Mouse (Mus musculus) heart, postnatal 25 days (tissue): ENCODE measurements around the gene Ppil6. TPM values are rescaled to one million over a fixed set of nuclear protein-coding genes. Genes with fewer than 3 reads are reported as not detected.
"Not testable (repeated sequence)": the region's sequence is repeated elsewhere in the genome, so short reads cannot be mapped to it uniquely, and the experiment has no call there.

ENCODE experiments used
- DNase-seq: peaks from one replicate; pipeline ENCODE4 v3.0.0; 2022; ENCODE audit warnings: low spot score
- intact Hi-C: fragments of 180-260 bp; cut with DNase I; formaldehyde crosslinking; loops from one replicate; pipeline ENCODE4 v1.15.1; 2025
- total RNA-seq, 2 experiments: library from RNA; stranded (reverse); gene quantifications; 2 replicates each; pipeline ENCODE4 v1.2.3; 2021

Gene Ppil6
- total RNA-seq, 2 experiments from 2014 or later, result 1.4 to 1.5 TPM

DNA sequence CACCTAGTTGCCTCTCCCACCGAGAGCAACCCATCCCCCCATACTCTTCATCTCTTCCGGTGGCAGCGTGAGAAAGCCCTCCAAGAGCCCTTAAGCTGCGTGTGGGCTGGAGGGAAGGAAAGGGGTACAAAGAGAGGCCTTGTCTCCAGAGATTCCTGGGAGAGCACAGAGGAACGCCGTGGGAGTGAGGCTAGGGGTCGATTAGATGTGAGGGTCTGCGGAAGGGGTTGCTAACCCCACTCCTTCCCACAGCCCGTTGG is 13.3 kb upstream of the Ppil6 start:
- intact Hi-C loops, result no loop called here
- no peak for DNase-seq

DNA sequence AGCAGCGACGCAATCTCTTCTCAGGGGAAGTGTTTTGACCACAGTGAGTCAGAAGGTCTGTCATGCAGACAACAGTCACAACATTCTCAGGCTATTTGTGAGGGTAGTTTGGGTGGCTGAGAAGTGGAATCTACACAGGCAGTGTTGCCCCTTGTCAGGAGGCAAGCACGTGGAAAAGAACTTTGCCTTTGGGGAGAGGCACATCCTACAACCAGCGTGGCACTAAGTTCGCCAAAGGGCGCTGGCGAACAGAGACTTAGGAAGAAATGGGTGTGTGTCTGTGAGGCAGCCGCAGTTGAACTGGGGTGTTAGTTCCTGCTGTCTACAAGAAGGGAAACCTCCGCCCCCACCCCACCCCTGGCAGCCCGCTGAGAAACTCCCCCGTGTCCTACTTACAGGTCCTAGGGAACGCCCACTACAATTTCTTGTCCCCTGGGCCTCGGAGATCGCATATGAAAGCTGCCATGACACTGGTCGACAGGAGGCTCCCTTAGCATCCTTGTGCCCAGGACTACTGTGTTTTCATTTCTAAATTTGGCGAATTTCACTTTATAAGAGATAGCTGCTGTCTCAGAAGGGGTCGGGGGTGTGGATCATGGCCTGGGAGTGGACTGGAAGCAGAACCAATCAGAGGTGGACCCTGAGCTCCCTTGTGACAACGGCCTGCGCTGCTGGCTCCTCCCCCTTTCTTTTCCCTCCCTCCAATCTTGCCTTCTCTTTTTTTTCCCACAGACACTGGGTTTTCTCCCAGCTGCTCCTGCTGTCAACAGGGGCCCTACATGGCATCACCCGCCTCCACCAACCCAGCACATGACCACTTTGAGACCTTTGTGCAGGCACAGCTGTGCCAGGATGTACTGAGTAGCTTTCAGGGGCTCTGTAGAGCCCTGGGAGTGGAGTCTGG is 12.7 kb upstream of the Ppil6 start:
- DNase-seq, result peak; percentile 75
- intact Hi-C loops, result no loop called here

DNA sequence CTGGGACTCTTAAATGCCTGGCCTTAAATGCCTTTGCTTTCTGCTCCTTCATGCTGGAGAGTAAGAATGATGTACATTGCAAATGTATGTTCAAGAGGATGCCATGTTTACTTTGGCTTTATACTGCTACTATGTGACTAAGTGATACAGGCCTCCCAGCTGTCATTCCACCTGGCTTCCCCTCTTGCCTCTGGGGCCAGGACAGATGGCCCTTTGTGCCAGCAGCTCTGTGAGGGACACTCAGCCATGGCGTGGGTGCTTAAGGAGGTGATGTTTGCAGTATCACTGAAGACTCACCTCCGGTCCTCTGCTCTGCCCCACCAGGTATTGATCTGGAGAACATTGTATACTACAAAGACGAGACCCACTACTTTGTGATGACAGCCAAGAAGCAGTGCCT is 10.3 kb upstream of the Ppil6 start:
- no peak for DNase-seq

DNA sequence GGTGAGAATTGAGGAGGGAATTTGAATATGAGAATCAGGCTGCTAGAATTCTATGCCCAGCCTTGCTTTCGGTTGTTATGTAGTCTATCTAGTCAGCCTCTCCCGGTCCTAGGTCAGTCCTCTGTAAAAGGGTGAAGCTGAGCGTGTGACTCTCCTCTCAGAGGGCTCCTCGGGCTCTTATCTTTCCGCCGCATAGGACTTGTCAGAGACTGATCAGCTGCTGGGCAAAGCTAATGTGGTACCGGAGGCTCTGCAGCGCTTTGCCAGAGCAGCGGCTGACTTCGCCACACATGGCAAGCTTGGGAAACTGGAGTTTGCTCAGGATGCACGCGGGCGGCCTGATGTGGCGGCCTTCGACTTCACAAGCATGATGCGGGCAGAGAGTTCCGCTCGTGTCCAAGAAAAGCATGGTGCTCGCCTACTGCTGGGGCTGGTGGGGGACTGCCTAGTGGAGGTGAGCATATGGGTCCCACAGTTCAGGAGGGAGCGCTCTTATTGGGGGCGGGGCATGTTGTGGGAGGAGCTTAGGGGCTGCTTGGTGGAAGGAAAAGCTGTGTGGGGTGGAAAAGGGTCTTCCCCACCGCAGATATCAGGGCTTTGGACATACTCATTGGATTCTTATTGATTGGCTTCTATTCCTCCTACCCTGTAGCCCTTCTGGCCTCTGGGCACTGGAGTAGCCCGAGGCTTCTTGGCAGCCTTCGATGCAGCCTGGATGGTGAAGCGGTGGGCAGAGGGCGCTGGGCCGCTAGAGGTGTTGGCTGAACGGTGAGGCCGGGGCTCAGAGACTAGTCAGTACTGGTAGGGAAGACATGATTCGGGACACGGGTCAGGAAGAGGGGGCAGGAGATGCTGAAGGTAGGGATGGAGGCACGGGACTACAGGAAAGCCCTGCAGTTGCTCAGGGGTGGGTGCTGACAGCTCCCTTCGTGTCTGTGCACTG is 9.0 kb upstream of the Ppil6 start:
- intact Hi-C loops, result no loop called here

More for the DNA sequence above, 10.3 kb upstream of the Ppil6 start:
- intact Hi-C loops, result no loop called here

DNA sequence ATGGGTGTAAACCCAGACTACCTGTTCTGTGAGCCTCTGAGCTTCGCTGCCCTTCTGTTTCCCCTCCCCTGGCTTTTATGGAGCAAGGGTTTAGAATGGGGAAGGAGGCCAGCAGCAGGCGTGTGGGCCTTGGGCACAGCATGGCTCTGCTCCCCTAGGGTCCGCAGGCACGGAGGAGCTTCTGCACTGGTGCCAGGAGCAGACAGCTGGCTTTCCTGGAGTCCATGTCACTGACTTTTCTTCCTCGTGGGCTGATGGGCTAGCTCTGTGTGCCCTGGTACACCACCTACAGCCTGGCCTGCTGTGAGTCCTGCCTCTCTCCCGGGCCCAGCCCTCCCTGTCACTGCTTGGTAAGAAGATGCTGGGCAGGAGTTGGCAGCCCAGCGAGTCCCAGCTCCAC is 7.8 kb upstream of the Ppil6 start:
- no peak for DNase-seq
- intact Hi-C loops, result no loop called here

More for the DNA sequence above, 9.0 kb upstream of the Ppil6 start:
- no peak for DNase-seq

DNA sequence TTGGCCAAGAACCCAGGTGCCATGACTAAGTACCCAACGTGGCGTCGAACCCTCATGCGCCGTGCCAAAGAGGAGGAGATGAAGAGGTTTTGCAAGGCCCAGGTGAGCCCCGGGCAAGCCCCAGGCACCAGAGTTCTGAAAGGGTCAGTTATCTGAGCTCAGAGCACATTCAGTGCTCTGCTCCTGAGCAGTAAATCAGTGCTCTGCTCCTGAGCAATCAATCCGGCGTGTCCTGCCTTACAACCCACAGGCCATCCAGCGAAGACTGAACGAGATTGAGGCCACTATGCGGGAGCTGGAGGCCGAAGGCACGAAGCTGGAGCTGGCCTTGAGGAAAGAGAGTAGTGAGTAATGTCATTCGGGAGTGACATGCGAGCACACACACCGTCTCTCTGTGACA is 4.5 kb upstream of the Ppil6 start:
- DNase-seq, result no peak
- intact Hi-C loops, result no loop called here

DNA sequence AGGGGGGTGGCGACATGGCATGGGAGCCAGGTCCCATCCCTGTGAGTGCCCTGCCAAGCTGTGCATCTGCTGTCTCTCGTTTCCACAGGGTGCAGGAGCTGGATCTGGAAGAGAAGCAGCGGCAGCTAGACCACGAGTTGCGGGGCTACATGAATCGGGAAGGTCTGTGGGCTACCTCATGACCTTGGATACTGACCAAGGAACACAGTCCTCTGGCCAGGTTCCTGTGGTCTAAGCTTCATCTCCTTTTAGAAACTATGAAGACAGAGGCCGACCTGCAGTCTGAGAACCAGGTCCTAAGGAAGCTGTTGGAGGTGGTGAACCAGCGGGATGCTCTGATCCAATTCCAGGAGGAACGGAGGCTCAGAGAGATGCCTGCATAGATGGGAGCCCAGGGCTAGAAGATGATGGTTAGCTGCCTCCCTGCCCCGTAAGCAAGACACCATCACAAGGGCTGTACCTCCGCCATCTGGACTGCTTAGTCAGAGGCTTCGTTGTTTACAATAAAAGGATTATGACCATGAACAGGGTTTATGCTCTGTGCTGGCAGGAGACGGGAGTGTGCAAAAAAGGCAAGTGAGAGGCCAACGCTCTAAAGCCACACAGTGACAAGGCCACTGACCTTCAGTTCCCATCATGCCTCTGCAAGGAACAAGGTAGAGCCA is 3.6 kb upstream of the Ppil6 start:
- no peak for DNase-seq
- intact Hi-C loops, result no loop called here

DNA sequence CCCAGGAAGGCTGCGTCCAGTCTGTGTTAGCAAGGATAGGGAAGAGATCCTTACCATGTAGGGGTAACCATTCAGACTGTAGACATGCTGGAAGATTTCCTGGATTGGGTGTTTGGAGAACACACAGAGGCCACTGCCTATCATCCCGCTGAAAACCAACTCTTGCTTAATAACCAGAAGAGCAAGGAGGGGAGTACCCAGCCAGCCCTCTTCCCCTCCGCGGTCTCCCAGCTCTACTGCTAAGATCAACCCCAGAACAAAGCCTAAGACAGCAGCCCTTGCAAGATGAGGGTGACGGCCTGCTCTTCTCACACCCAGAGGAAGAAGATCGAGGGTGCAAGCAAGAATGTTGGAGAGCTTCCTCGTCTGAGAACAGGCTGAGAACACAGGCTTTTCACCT is 1.4 kb upstream of the Ppil6 start:
- intact Hi-C loops, result no loop called here
- no peak for DNase-seq

DNA sequence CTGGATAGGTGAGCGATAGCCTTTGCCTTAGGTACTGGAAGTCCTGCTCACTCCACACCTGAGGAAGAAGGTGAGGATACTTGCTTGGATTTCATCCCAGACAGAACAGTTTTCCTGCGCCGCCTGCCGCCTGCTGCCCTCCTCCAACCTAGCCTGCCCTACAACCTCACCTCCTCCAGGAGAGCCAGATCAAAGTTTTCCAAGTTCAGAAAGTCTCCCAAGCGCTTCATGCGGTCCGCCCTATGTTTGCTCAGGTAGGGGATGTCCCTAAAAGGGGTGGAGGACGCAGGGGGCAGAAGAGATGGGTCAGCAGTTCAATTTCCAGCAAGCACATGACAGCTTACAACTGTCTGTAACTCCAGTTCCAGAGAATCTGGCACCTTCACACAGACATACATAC is 945 bp upstream of the Ppil6 start:
- intact Hi-C loops, result no loop called here
- DNase-seq, result no peak

DNA sequence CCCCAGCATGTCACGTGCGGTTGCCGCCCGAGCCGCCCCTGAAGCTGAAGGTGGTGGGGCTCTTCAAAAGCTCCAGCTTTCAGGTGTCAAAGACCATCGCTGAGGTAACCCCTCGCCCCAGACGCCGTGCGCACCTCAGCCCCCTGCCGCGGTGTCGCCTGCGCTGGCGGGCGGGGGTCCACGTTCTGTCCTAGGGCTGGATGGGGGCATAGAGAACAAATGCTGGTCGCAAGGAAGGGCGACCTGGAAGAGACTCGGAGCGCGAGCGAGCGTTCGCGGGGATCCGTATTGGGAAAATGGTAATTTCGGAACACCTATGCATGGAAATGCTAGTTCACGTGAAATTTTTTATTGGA is 257 bp downstream of the Ppil6 start:
- no peak for DNase-seq
- intact Hi-C loops, result no loop called here

DNA sequence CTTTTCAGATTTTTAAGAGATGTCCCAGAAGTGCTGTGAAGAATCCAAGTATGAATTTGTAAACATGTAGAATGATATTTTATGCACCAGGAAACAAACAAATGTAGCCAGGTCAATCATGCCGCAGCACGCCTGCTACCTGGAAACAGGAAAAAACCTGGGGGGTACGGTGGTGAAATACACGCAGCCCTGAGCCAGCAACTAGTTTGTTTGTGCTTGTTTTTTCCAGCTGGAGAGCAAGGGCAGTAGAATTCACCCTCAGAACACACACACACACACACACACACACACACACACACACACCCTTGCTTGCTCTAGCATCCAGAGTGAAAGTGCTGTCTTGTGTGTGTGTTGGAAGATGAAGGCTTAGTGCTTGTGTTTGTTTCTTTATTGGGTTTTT is 872 bp downstream of the Ppil6 start:
- no peak for DNase-seq
- intact Hi-C loops, result no loop called here

DNA sequence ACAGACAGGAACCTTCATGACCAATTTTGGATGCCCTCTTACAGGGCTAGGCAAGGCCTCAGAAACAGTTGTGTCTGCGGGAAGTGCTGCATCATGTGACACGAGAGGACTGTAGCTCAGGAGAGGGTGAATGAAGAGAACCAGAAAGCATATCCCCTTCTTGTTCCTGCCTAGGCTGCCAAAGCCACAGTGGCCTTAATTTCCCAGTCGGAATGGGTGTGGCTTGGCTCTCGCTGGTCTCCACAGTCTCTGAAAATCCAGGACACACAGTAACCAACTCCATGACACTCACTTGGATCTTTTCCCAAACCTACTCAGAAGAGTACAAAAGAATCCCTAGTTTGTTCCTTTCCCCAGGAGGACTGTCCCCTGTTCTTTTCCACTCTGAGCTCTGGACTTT is 10.7 kb downstream of the Ppil6 start:
- intact Hi-C loops, result loop anchor here (10.0 kb wide), 2 partner anchors 66 to 196 kb away; partner anchors contain the start of genes Ak9 and Fig4
- peak; percentile 64 for DNase-seq

DNA sequence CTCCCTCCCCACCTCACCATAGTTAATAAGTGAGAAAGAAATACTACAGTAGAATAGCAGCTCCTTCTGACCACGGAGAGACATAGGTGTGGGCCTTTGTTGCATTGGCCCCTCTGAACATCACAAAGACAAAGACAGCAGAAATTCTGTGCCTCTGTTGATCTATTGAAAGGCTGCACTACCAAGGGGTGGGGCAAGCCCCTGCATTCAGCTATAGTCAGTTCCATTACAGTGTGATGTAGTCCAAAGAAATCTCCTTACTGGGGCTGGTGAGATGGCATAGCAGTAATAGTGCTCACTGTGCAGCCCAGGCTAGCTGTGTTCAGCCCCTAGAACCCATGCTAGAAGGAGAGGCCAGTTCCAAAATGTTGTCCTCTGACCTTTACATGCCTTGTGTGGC is 14.8 kb downstream of the Ppil6 start:
- no peak for DNase-seq
- intact Hi-C loops, result loop anchor here (10.0 kb wide), 2 partner anchors 70 to 200 kb away; partner anchors contain the start of genes Ak9 and Fig4

DNA sequence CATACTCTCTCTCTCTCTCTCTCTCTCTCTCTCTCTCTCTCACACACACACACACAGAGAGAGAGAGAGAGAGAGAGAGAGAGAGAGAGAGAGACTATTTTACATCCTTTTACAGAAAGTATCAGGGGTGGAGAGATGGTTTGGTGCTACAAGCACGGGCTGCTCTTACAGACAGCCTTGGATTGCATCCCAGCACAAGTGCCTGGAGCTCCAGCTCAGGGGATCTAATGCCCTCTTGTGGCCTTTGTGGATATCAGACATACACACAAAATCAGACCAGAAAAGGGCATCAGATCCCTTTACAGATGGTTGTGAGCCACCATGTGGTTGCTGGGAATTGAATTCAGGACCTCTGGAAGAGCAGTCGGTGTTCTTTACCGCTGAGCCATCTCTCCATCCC is 15.2 kb downstream of the Ppil6 start:
- DNase-seq, result not testable (repeated sequence)
- intact Hi-C loops, result loop anchor here (10.0 kb wide), 2 partner anchors 71 to 201 kb away; partner anchors contain the start of genes Ak9 and Fig4

DNA sequence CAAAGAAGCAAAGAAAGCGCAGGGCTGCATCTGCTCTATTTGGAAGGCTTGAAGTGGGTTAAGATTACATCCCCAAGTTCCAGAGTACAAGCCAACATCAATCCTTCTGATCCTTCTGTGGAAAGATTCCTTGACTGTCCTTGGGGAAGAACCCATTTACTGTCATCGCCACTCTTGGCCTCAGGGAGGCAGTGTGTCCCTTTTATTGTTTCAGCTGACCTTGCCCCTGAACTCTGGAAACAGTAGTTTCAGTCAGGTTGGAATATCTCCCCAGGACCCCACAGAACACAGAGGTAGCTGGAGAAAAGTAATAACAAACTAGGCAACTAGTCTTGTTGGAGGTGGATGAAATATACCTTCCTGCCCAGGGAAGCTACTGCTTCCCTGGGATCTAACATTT is 18.9 kb downstream of the Ppil6 start:
- no peak for DNase-seq
- intact Hi-C loops, result loop anchor here (10.0 kb wide), 2 partner anchors 74 to 204 kb away; partner anchors contain the start of genes Ak9 and Fig4

DNA sequence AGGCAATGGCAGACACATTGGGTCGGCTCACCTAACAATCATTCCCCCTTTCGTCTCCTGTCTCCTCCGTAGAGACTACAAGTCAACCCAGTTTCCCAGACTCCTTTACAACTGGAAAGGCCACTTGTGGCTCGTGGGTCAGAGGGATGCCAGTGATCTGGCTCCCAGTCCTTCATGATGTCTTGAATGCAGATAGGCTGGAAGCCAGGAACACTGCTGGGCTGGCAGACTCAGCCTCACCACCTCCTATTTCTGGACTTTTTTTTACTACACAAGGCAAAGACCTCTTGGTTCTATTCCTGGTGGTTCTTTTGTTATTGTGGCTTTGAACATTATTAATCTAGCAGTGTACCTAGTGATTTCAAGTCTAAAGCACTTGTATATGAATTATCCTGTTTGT is 24.1 kb downstream of the Ppil6 start:
- no peak for DNase-seq
- intact Hi-C loops, result loop anchor here (10.0 kb wide), 1 partner anchor 290 kb away; the partner anchor contains the start of genes Cep57l1 and Sesn1

DNA sequence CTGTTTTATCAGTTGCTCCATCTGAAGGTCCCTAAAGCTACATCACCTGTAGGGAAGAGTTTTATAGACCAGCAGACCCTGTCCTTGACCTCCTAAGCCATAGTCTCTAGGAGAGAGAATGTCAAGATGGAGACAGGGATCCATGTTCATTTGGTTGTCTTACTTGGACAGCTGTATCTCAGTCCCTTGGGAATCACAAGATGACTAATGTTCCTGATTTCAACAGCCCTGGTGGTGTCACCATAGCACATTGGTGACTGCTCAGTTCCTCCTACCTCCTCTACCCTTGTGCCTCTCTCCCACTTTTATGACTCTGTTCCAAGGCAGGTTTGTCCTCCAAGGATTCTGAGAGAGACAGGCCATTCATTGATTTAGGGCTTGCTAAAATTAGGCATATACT is 24.7 kb downstream of the Ppil6 start:
- DNase-seq, result no peak
- intact Hi-C loops, result loop anchor here (10.0 kb wide), 1 partner anchor 290 kb away; the partner anchor contains the start of genes Cep57l1 and Sesn1

DNA sequence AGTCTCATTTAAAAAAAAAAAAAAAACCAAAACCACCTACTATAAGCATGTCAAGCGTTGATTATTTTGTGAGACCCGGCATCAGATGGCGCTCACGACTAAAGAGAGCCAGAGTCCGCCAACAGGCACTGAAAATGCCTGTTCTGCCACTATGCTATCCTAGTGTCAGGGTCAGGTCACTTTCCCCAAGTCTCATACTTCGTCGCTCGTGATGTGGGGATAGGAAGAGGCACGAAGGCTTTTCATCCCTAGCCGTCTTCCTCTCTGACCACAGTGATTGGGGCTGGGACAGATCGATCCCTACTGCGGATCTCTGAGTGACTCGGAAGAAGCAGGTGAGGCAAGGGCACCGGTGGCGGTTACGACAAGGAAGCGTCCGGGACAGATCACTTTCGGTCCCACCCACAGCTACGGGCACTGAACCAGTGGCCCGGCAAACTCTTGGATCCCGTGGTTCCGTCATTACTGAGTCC is 28.3 kb downstream of the Ppil6 start:
- peak; percentile 53 for DNase-seq
- intact Hi-C loops, result loop anchor here (2.0 to 10.0 kb wide), 2 partner anchors 164 to 286 kb away; partner anchors contain the start of genes Cep57l1 and Sesn1

DNA sequence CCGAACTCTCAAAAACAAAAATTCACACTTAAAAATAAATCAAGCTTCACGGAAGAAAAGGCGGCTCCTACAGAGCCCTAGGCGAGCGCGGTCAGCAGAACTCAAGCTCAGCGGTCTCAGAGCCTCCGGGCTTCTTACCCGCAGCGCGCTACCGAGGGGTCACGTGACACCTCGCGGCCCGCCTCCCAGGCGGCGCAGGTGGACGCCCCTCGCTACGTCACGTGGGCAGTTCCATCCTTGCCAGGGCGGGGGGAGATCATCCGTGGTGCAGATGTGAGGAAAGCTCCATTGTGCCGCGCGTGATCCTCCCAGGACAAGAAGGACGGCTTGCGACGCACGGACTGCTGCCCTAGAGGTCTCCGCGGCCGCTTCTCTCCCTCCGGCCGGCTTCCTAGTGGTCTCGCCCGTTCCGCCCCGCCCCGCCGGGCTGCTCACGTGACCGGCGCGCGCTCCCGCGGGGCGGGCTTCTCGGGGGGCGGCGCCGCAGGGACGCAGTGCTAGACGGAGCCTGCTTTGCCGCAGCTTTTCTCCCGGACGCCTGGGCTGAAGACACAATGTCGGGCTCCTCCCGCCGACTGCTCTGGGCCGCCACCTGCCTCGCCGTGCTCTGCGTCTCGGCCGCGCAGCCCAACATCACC is 28.9 kb downstream of the Ppil6 start, which contains the start of gene Cd164:
Gene Cd164 (plus strand): TSS at position 434 of the 638 bp plus-strand sequence.
- peak; percentile 83 for DNase-seq
- intact Hi-C loops, result loop anchor here (2.0 to 10.0 kb wide), 2 partner anchors 164 to 286 kb away; partner anchors contain the start of genes Cep57l1 and Sesn1
